Mouse (Mus musculus) urinary bladder, postnatal 36 days (tissue): Measurements from ENCODE around the gene Lrrc8d.

Source experiments
- DNase-seq, 2 experiments: peaks; one replicate each; pipeline ENCODE4 v3.0.0; 2022; ENCODE audit warnings: low spot score in 2 of 2, mixed read lengths in 1 of 2

Gene Lrrc8d

DNA sequence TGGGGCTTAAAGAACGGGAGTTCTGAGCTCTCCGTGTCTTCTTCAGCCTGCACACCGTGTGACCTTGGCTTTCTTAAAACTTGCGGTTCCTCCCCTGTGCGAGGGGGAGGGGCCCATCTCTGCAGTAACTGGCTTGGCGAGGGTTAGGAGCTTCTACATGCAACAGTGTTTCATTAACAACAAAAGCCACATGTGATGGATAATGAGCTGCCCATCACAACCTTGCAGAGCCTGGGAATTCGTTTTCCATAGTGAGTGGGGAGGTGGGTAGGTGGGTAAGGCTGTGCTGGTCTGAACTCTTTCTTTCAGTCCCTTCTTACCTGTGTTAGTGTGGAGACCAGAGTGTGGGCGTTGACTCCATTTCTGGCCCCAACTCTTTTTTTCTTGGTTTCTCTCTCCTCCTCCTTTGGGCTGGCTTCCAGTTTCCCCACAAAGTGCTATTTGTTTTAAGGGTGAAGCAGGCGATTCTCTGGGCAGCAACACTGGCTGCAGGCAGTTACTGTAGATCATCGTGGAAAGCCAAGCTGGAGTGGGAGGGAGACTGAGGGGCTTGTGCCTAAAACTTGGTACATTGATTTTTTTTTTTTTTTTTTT, 15.9 kb downstream of the Lrrc8d start:
- no peak for DNase-seq

GRCm38 (mm10) chr5:105717294-105717693, 17.5 kb downstream of the Lrrc8d start:
- no peak for DNase-seq

DNA sequence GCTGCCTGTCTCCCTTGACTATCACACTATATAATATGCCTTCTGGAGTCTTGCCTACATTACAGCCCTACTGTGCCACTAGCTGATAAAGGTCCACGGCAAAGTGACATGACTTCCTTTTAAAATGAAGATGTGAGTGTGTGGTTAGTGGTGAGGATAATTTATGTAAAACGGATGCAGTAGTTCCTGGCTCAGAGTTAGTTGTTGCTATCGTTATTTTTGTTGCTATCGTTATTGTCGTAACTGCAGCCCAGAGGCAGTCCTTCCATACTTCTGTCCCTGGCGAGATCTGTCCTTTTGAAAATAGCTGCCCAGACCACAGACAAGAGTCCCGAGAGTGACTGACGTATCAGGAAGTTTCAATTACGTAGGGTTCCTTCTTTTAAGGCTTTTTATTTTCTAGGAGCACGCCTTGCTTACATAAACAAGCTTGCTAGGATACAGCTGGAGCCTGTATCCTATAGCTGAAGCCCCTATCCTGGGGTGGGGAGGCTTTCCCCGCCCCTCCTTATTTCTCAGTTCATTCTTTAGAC, 18.4 kb downstream of the Lrrc8d start:
- DNase-seq = no peak

- no peak for DNase-seq
These were observed 21.5 kb downstream of the Lrrc8d start for GRCm38 (mm10) chr5:105721267-105721666.

DNA sequence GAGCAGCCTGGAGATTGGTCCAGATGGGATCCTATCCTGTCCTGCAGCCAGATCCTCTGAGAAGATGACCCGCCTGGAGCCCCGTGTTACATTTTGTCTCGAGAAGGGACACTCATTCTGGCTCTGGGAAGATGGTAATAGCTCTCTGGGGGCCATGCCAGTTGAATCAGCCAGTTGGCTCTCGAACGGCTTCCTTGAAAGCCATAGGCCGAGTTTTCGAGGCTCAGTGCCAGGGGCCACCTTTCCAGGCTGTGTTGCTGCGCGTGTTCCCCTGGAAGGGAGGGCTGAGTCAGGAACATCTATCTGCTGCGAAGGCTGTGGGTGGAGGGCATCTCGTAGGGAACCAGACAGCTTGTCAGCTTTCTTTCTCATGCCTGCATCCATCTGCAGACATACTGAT, 23.0 kb downstream of the Lrrc8d start:
- DNase-seq = peak in 1 of 2 experiments; percentile 34

DNA sequence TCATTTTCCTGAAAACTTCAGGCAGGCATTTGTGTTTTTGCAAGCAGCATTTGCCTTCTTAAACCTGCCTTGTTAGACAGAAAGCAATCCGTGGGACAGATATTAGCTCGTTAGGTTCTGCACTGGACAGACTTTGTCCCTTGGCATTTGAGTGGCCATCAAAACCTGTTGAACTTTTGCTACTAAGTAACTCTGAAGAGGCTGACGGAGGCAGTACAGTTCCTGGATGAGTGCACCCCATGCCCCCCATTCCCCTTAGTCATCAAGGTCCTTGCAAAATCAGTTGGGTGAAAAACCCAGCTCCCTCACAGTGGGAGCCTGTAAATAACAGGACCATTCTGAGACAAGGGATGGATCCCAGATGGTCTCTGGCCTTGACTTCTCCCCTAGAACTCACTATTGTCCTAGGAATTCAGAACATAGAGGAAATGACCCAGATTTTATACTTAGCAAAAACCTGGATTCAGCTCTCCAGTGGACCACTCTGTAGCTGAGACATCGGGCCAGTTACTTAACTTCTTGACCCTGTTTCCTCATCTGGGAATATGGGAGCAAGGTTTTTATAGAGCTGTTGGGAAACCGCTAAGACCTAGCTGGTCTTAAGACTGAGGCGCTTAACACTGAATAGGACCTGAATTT, 30.5 kb downstream of the Lrrc8d start:
- no peak for DNase-seq

- no peak for DNase-seq
These were observed 31.4 kb downstream of the Lrrc8d start for GRCm38 (mm10) chr5:105731173-105731626.

DNA sequence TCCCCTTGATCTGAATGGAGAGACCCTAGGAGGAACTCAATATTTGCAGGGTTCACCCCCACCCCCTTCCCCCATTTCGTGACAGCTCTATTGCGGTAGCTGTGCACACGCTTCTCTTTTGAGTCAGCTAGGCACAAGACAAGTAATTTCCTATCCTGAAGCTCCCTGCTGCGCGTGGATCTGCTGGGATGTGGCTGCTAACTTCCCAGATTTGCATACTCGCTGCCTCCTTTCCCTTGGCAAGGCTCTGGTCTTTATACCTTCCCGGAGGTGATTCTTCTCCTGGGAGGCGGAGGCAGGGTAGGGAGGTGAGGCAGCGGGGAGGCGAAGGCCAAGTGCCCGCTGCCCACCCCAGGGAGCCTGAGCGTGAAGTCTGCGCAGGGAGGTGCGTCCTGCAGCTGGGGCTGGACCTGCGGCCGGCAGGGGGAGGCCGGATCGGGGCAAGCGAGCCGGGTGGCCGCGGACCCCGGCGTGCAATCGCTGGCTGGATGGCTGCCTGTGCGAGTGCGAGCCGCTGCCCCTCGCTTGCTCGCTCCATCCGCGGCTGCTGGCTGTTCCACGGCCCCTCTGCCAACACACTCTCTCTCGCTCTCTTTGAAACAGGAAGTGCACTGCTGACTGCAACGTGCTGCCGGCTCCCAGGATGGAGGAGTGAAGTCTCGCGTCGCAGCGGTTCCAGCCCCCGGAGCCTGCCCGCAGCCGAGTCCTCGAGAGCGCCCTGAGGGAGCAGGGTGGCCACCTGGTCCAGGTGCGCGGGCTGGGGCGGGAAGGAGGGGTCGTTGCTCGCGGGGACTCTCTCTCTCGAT, 32.1 kb downstream of the Lrrc8d start:
- DNase-seq = peak; percentile 33 to 43

- DNase-seq = peak in 1 of 2 experiments; percentile 14
These were observed 32.7 kb downstream of the Lrrc8d start for GRCm38 (mm10) chr5:105732433-105732891.

- DNase-seq = no peak
These were observed 33.5 kb downstream of the Lrrc8d start for GRCm38 (mm10) chr5:105733226-105733625.

- DNase-seq = no peak
These were observed 36.6 kb downstream of the Lrrc8d start for GRCm38 (mm10) chr5:105736365-105736764.

GRCm38 (mm10) chr5:105737145-105737544, 37.4 kb downstream of the Lrrc8d start:
- DNase-seq = no peak

GRCm38 (mm10) chr5:105740437-105740836, 40.7 kb downstream of the Lrrc8d start:
- DNase-seq = no peak

GRCm38 (mm10) chr5:105742641-105743040, 42.9 kb downstream of the Lrrc8d start:
- no peak for DNase-seq

DNA sequence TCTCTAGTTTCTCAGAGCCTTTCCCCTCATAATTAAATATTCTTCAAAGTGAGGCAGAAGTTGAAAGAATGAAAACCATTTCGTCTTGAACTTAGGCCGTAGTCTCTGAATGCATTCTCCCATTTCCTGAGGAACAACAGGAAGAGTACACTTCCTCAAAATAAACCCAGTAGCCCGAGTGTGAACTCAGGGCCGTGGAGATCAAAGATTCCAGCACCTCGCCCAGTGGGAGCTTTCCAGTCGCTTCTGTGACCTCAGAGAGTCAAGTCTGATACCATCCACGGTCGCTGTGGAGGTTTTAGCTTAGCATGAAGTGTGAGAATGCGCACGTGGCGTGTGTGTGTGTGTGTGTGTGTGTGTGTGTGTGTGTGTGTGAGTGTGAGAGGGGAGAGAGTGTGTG, 45.6 kb downstream of the Lrrc8d start:
- no peak for DNase-seq

- no peak for DNase-seq
These were observed 46.2 kb downstream of the Lrrc8d start for GRCm38 (mm10) chr5:105745927-105746454.

GRCm38 (mm10) chr5:105754803-105755202, 55.0 kb downstream of the Lrrc8d start:
- no peak for DNase-seq

DNA sequence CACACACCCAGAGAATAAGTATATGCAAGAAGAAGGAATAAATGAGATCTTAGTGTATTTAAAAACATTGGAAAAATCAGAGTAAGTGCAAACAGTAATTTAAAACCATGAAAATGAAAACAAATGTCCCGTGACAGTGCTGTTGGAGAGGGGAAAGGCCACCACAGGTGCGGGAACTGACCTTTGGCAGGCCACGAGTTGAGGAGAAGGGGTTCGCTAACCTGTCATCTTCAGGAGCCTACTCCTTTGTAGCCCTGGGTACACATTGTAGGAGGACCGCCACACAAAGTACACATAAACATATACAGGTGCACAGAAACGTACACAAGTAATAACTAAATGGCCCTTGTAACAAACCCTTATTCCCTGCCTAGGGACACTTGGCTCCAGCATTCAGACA, 55.7 kb downstream of the Lrrc8d start:
- no peak for DNase-seq

GRCm38 (mm10) chr5:105757978-105758377, 58.2 kb downstream of the Lrrc8d start:
- no peak for DNase-seq

DNA sequence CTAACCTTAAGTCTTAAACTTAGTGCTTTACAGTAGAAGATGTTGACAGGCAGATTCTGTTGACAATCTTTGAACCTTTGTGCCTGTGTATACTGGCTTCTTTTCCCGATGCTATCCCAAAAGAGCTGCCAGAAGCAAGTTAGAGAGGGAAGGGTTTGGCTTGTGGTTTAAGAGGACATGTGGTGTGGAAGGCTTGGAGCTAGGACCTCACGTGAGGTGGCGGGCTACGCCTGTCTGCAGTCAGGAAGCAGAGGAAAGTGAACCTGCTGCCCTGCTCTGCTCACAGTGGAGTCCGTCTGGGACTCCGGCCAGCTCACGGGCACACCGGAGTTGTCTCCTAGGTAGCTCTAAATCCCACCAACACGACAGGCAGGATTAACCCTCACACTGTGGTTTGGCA, 59.1 kb downstream of the Lrrc8d start:
- DNase-seq = no peak

DNA sequence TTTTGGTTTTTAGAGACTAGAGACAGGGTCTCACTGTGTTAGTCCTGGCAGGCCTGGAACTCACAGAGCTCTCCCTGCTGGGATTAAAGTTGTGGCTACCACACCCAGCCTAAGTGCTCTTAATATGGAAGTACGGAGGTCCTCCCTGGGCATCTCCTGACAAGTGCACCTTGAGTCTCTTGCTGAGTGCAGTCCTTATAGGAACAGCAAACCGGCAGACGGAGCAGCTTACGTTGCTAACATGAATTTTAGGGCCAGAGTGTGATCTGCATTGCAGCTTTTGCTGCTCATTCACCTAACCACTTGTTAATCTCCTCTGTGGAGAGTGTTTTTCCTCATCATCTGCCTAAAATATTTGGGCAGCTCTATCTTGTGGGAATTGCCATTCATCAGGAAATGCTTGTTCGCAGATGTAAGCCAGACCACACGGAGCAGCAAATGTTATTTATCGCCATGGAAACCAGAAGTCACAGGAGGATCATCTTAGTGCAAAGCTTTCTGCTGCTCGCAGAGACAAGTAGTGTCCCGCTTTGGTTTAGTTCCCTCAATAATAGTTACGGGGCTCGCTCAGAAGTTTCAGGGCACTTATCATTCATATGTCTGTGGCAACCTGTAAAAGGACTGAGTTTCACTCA, 62.2 kb downstream of the Lrrc8d start:
- DNase-seq = no peak

- no peak for DNase-seq
These were observed 64.6 kb downstream of the Lrrc8d start for GRCm38 (mm10) chr5:105764369-105764768.
